Mouse (Mus musculus): Measurements from ENCODE around the gene Flt3l.

DNA sequence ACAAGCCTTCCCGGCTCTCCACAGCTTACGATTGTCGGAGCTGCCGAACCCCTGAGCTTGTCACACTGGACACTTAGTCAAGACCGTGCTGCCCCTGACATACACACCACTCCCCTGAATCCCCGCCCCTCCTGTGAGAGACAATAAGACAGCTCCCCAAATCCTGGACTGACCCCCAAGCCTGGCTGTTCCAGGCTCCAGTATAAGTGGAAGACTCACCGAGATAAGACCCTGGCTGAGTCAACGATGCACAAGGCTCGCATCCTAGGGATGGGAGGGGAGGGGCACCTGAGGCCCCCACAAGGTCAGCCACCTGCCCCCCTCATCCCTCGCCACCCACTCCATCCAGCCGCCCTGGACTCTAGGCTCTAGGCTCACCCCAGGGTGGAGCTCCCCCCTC, 4.4 kb downstream of the Flt3l start:
- TF ChIP-seq CTCF (IDR thresholded peaks at IDR 0.05; ENCODE audit: insufficient read depth, low read length): no peak
- TF ChIP-seq POLR2A (IDR thresholded peaks at IDR 0.05; ENCODE audit: borderline replicate concordance, extremely low read depth, low read depth, low read length): no peak
